Mouse (Mus musculus): Measurements from ENCODE around the gene Sdcbp2.

Gene Sdcbp2

GRCm38 (mm10) chr2:151571873-151572700 is at the start of gene Sdcbp2:
Sdcbp2 (plus strand) TSS chr2:151572622.
- DNase-seq (ENCODE audit: low read depth, low spot score) = peak; percentile 32

- no peak for DNase-seq (ENCODE audit: low read depth, low spot score)
These were observed 47.9 kb upstream of the Sdcbp2 start for GRCm38 (mm10) chr2:151524324-151525041.

GRCm38 (mm10) chr2:151525520-151525919 is 46.9 kb upstream of the Sdcbp2 start:
- no peak for DNase-seq (ENCODE audit: low read depth, low spot score)

- no peak for DNase-seq (ENCODE audit: low read depth, low spot score)
These were observed 44.4 kb upstream of the Sdcbp2 start for GRCm38 (mm10) chr2:151528066-151528465.

- DNase-seq (ENCODE audit: low read depth, low spot score) = no peak
These were observed 43.3 kb upstream of the Sdcbp2 start for GRCm38 (mm10) chr2:151529169-151529568.

GRCm38 (mm10) chr2:151530378-151531230 is 41.8 kb upstream of the Sdcbp2 start:
- DNase-seq (ENCODE audit: low read depth, low spot score) = peak; percentile 24

- no peak for DNase-seq (ENCODE audit: low read depth, low spot score)
These were observed 38.8 kb upstream of the Sdcbp2 start for GRCm38 (mm10) chr2:151533632-151534031.

GRCm38 (mm10) chr2:151535961-151536617 is 36.3 kb upstream of the Sdcbp2 start:
- DNase-seq (ENCODE audit: low read depth, low spot score) = peak; percentile 80

GRCm38 (mm10) chr2:151536618-151536974 is 35.8 kb upstream of the Sdcbp2 start:
- no peak for DNase-seq (ENCODE audit: low read depth, low spot score)

- no peak for DNase-seq (ENCODE audit: low read depth, low spot score)
These were observed 33.8 kb upstream of the Sdcbp2 start for GRCm38 (mm10) chr2:151538646-151539045.

- DNase-seq (ENCODE audit: low read depth, low spot score) = peak; percentile 95
These were observed 29.9 kb upstream of the Sdcbp2 start, which contains the start of gene Fkbp1a for GRCm38 (mm10) chr2:151542323-151543062. Fkbp1a (plus strand) TSS chr2:151542483.

GRCm38 (mm10) chr2:151543063-151543895 is 29.1 kb upstream of the Sdcbp2 start:
- DNase-seq (ENCODE audit: low read depth, low spot score) = peak; percentile 62

- no peak for DNase-seq (ENCODE audit: low read depth, low spot score)
These were observed 27.7 kb upstream of the Sdcbp2 start for GRCm38 (mm10) chr2:151544673-151545072.

- DNase-seq (ENCODE audit: low read depth, low spot score) = no peak
These were observed 25.9 kb upstream of the Sdcbp2 start for GRCm38 (mm10) chr2:151546571-151546970.

- DNase-seq (ENCODE audit: low read depth, low spot score) = no peak
These were observed 22.8 kb upstream of the Sdcbp2 start for GRCm38 (mm10) chr2:151549615-151550121.

GRCm38 (mm10) chr2:151562930-151563921 is 9.2 kb upstream of the Sdcbp2 start:
- no peak for DNase-seq (ENCODE audit: low read depth, low spot score)

- no peak for DNase-seq (ENCODE audit: low read depth, low spot score)
These were observed 8.4 kb upstream of the Sdcbp2 start for GRCm38 (mm10) chr2:151564006-151564405.

GRCm38 (mm10) chr2:151564986-151565385 is 7.4 kb upstream of the Sdcbp2 start:
- no peak for DNase-seq (ENCODE audit: low read depth, low spot score)

Measured in R1 (cell line).